Mouse (Mus musculus): ENCODE measurements around the gene Ttll11. TPM values are rescaled to one million over a fixed set of nuclear protein-coding genes. Genes with fewer than 3 reads are reported as not detected.

Ttll11 gene
- total RNA-seq, 2 experiments from 2014 or later = 2.9 to 4.0 TPM

Other genes starting within 250 kb of the Ttll11 start
- gene Ndufa8, start 69.5 kb upstream of the Ttll11 start, total RNA-seq (2021) = 100 to 1,000 TPM; 184 to 196 TPM
- gene Morn5, start 69.5 kb upstream of the Ttll11 start, total RNA-seq (2021) = not detected
- 1 to 10 TPM; 4.6 to 5.9 TPM for gene Lhx6, start 125.5 kb upstream of the Ttll11 start, total RNA-seq (2021)
- 10 to 100 TPM; 21.1 to 25.3 TPM for gene Mrrf, start 156.5 kb upstream of the Ttll11 start, total RNA-seq (2021)
- gene Rbm18, start 156.9 kb upstream of the Ttll11 start, total RNA-seq (2021) = 10 to 100 TPM; 36.9 to 37.8 TPM

All from adrenal gland, postnatal 4 days (tissue).